ENCODE assay signal across 22 mouse cellular contexts in genomic region chr14:86293371-86293770, GRCm38 (mm10).
DNase-seq lines count a peak whose midpoint lies in the region; ATAC-seq lines count a peak whose summit lies in the region.
"Had no signal": no experiment of that assay in that cellular context is flagged by ENCODE, and none has a peak within 500 bp of the region (broad histone marks: within the 10 kb centered on the region; RNA-seq: fewer than 3 reads in every experiment).

No protein-coding gene starts in this region.

- H3K4me1 ChIP-seq in megakaryocyte, embryonic 14.5 days = peaks cover 5% of the 10 kb centered on the region
- H3K4me1 ChIP-seq: forebrain, embryonic 10.5 days; heart, embryonic 15.5 days; hindbrain, embryonic 10.5 days; liver, embryonic 13.5 days; midbrain, embryonic 12.5 days had no signal

- intact Hi-C loops in heart, postnatal 25 days (cut with DNase I) = no loop called here

- peak overlapping the region; percentile 5 for H3K4me3 ChIP-seq in megakaryocyte, embryonic 14.5 days (replicated peaks)
- H3K4me3 ChIP-seq: forebrain, embryonic 10.5 days; heart, embryonic 15.5 days; hindbrain, embryonic 10.5 days; left cerebral cortex, adult 2 months; liver, embryonic 13.5 days; midbrain, embryonic 12.5 days had no signal

- no peaks in the 10 kb centered on the region for H3K36me3 ChIP-seq in megakaryocyte, embryonic 14.5 days (replicated peaks; ENCODE audit: low read length)
- H3K36me3 ChIP-seq: forebrain, embryonic 10.5 days; G1E; heart, embryonic 15.5 days; hindbrain, embryonic 10.5 days; liver, embryonic 13.5 days; midbrain, embryonic 12.5 days had no signal

- no peaks in the 10 kb centered on the region for H3K27me3 ChIP-seq in megakaryocyte, embryonic 14.5 days (replicated peaks)
- H3K27me3 ChIP-seq: heart, embryonic 15.5 days; liver, embryonic 13.5 days; midbrain, embryonic 12.5 days had no signal

- DNase-seq in heart, postnatal 4 days = peak; percentile 6
- DNase-seq in heart, postnatal 25 days (ENCODE audit: low spot score) = no peak
- peak; percentile 10 to 30 for DNase-seq in kidney, postnatal 4 days
- DNase-seq in kidney, adult 9 months = no peak
- DNase-seq in spleen, adult 12 weeks (ENCODE audit: low spot score) = no peak
- DNase-seq: adrenal gland, postnatal 25 days; cerebellum, adult 11-12 months; cerebellum, postnatal 25 days; embryo, embryonic 11 days; layer of hippocampus, adult 9-11 months; left cerebral cortex, postnatal 4 days; liver, embryonic 13.5 days; lung, postnatal 4 days; right cerebral cortex, adult 18-20 months had no signal

- no peaks in the 10 kb centered on the region for H3K9me3 ChIP-seq in megakaryocyte, embryonic 14.5 days
- H3K9me3 ChIP-seq: forebrain, embryonic 10.5 days; heart, embryonic 15.5 days; hindbrain, embryonic 10.5 days; liver, embryonic 13.5 days; midbrain, embryonic 12.5 days had no signal

- ATAC-seq in megakaryocyte, adult 5-6 weeks (ENCODE audit: poor library complexity, severe bottlenecking) = no peak

Comparison
In these comparisons a context has a peak if more than half of its experiments do, and no peak if none do; other contexts are left out.
1. DNase-seq: peak in heart, postnatal 4 days (single experiment) and kidney, postnatal 4 days (2 of 2); none in heart, postnatal 25 days (single experiment), kidney, adult 9 months (single experiment) and spleen, adult 12 weeks (single experiment).